Mouse (Mus musculus): ENCODE results near the gene Csnk1e. TPM values are rescaled to one million over a fixed set of nuclear protein-coding genes. Genes with fewer than 3 reads are reported as not detected.

The Csnk1e gene
- total and polyA plus RNA-seq, 3 experiments: 10.4 to 46.7 (median 16.8) TPM

GRCm38 (mm10) chr15:79374760-79375159, 80.6 kb downstream of the Csnk1e start:
- peaks cover under 1 to 8% of the 10 kb centered on the region in 2 experiments; a peak in 3 of 4 replicates for H3K4me1 ChIP-seq (ENCODE audit: control insufficient read depth in 1 of 2, insufficient read depth in 2 of 2)
- H3K36me3 ChIP-seq (replicated peaks in 1 of 2; ENCODE audit: control insufficient read depth in 1 of 2, insufficient read depth in 1 of 2, low read length in 1 of 2): peaks cover 67 to 93% of the 10 kb centered on the region in 2 experiments
- DNase-seq (ENCODE audit: extremely low read depth): no peak
- H3K9me3 ChIP-seq (replicated peaks; ENCODE audit: low read length): no peaks in the 10 kb centered on the region
- H3K27ac ChIP-seq (ENCODE audit: insufficient read depth, low read depth): no peak overlapping the region
- H3K9ac ChIP-seq (ENCODE audit: insufficient read depth, low read depth): no peak overlapping the region
- dilution Hi-C loops (cut with MboI; ENCODE audit: extremely low pct_ligation_motif_present, extremely low pct_unique_long_range_greater_than_20kb, low sequenced_read_pairs): no loop called here
- H3K27me3 ChIP-seq (replicated peaks): no peaks in the 10 kb centered on the region
- TF ChIP-seq UBTF (IDR thresholded peaks at IDR 0.05; ENCODE audit: low read depth, low read length): no peak
- in situ Hi-C loops (cut with MboI; ENCODE audit: low pct_ligation_motif_present, low pct_unique_long_range_greater_than_20kb, low sequenced_read_pairs): no loop called here
- H3K79me2 ChIP-seq (replicated peaks; ENCODE audit: control insufficient read depth, extremely low read depth, insufficient read depth, poor library complexity, severe bottlenecking): no peaks in the 10 kb centered on the region; the same call in 1 of the 2 replicates
- H3K4me3 ChIP-seq (replicated peaks in 1 of 3; ENCODE audit: low read depth in 2 of 3, low read length in 2 of 3, poor library complexity in 1 of 3): no peak overlapping the region
- H3K4me2 ChIP-seq (ENCODE audit: insufficient read depth, low read depth, poor library complexity, severe bottlenecking): no peak overlapping the region

DNA sequence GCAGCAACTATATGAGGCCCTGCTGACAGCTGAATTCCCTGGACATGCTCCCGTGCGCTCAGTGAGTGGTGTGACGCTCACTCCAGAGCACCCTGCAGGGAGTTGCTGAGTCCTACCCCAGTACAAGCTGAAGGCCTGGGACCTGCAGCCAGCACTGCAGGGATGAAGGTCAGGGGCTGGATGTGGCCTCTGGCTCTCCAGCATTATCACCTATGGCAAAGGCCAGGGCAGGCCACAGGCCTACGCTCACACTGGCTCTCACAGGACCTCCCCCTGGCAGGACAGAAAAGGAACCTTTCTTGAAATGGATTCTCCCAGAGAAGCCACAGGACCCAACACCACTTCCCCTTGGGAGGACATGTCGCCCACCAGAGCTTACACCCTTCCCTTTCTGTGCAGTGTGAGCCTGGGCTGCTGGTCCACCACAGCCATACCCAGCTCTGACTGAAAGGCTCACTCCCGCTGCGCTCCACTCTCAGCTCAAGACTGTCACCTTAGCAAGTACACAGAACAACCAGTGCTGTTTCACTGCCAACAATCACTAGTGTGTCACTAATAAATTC, 85.0 kb downstream of the Csnk1e start:
- H3K4me1 ChIP-seq (ENCODE audit: control insufficient read depth in 1 of 2, insufficient read depth in 2 of 2): peaks cover 0 to 6% of the 10 kb centered on the region in 2 experiments; a peak in 1 of 4 replicates
- H3K27me3 ChIP-seq (replicated peaks): no peaks in the 10 kb centered on the region
- dilution Hi-C loops (cut with MboI; ENCODE audit: extremely low pct_ligation_motif_present, extremely low pct_unique_long_range_greater_than_20kb, low sequenced_read_pairs): no loop called here
- TF ChIP-seq POLR2A (IDR thresholded peaks at IDR 0.05; ENCODE audit: low read depth, low read length): no peak
- TF ChIP-seq UBTF (IDR thresholded peaks at IDR 0.05; ENCODE audit: low read depth, low read length): no peak
- no peak for TF ChIP-seq ZMIZ1 (IDR thresholded peaks at IDR 0.05; ENCODE audit: low read depth, low read length)
- no peak for TF ChIP-seq ZC3H11A (IDR thresholded peaks at IDR 0.05; ENCODE audit: low read depth, low read length)
- TF ChIP-seq E2F4 (IDR thresholded peaks at IDR 0.05; ENCODE audit: insufficient replicate concordance, low read depth, low read length): no peak
- no peak for TF ChIP-seq RAD21 (IDR thresholded peaks at IDR 0.05; ENCODE audit: low read depth, low read length)
- H3K27ac ChIP-seq (ENCODE audit: insufficient read depth, low read depth): no peak overlapping the region
- no peak for DNase-seq (ENCODE audit: extremely low read depth)
- in situ Hi-C loops (cut with MboI; ENCODE audit: low pct_ligation_motif_present, low pct_unique_long_range_greater_than_20kb, low sequenced_read_pairs): no loop called here
- H3K9me3 ChIP-seq (replicated peaks; ENCODE audit: low read length): no peaks in the 10 kb centered on the region
- H3K4me3 ChIP-seq (replicated peaks in 1 of 3; ENCODE audit: low read depth in 2 of 3, low read length in 2 of 3, poor library complexity in 1 of 3): no peak overlapping the region
- no peak overlapping the region for H3K9ac ChIP-seq (ENCODE audit: insufficient read depth, low read depth)
- no peak overlapping the region for H3K4me2 ChIP-seq (ENCODE audit: insufficient read depth, low read depth, poor library complexity, severe bottlenecking)
- H3K79me2 ChIP-seq (replicated peaks; ENCODE audit: control insufficient read depth, extremely low read depth, insufficient read depth, poor library complexity, severe bottlenecking): no peaks in the 10 kb centered on the region
- H3K36me3 ChIP-seq (replicated peaks in 1 of 2; ENCODE audit: control insufficient read depth in 1 of 2, insufficient read depth in 1 of 2, low read length in 1 of 2): peaks cover 63 to 98% of the 10 kb centered on the region in 2 experiments

DNA sequence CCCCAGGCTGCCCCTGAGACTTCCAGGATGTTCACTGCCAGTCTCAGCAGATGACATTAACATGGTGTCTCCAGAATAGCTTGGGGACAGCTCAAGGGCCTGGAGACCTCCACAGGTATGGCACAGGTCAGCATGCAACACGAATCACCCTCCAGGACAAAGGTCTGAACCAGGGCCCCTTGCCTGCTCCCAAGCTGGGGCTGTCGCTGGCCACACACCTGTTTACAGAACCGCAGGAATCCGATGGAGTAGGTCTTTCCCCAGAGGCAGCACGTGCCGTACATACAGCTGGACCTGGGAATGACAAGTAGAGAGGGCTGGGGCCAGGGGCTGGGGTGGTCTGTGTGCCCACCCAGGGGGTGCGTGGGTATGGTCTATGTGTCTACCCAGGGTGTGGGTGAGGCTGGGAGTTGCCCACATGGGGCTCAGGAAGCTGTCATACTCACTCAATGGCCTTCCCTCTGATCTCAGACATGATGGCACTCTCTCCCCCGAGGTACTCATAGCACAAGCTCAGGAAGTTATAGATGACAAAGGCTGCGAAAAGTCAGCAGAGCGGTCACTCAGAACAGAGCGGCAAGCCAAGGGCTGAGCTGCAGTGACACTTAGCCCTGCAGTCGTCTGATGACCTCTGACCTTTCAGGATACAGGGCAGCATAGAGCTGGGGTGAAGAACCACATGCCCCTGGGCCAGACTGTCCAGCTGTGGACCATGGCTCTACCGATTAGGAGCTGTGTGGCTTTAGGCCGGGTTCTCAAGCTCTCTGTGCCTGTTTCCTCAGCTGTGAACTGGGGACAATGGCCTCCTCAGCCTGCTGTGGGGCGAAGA, 85.7 kb downstream of the Csnk1e start:
- DNase-seq (ENCODE audit: extremely low read depth): no peak
- TF ChIP-seq CHD1 (IDR thresholded peaks at IDR 0.05; ENCODE audit: low read depth, low read length) (no peak), USF2 (conservative IDR thresholded peaks at IDR 0.05; ENCODE audit: low read depth, low read length) (no peak), ELF1 (IDR thresholded peaks at IDR 0.05; ENCODE audit: low read depth, low read length) (no peak), CTCF (conservative IDR thresholded peaks at IDR 0.05 in 1 of 2, IDR thresholded peaks at IDR 0.05 in 1 of 2; ENCODE audit: low read depth in 2 of 2, low read length in 2 of 2) (no peak), HCFC1 (IDR thresholded peaks at IDR 0.05; ENCODE audit: low read depth, low read length) (no peak), ZMIZ1 (IDR thresholded peaks at IDR 0.05; ENCODE audit: low read depth, low read length) (no peak), CHD2 (IDR thresholded peaks at IDR 0.05; ENCODE audit: low read length) (no peak), EP300 (IDR thresholded peaks at IDR 0.05; ENCODE audit: low read length) (no peak), MXI1 (IDR thresholded peaks at IDR 0.05; ENCODE audit: low read depth, low read length) (no peak), MAFK (IDR thresholded peaks at IDR 0.05; ENCODE audit: insufficient replicate concordance, low read length) (no peak), BHLHE40 (IDR thresholded peaks at IDR 0.05; ENCODE audit: low read depth, low read length) (no peak), RAD21 (IDR thresholded peaks at IDR 0.05; ENCODE audit: low read depth, low read length) (no peak), JUN (IDR thresholded peaks at IDR 0.05; ENCODE audit: insufficient read depth, low read depth, low read length) (no peak), POLR2AphosphoS2 (IDR thresholded peaks at IDR 0.05; ENCODE audit: low read depth, low read length) (no peak)
- dilution Hi-C loops (cut with MboI; ENCODE audit: extremely low pct_ligation_motif_present, extremely low pct_unique_long_range_greater_than_20kb, low sequenced_read_pairs): no loop called here

More for the DNA sequence above, 85.7 kb downstream of the Csnk1e start:
- peaks cover 0 to 6% of the 10 kb centered on the region in 2 experiments; a peak in 1 of 4 replicates for H3K4me1 ChIP-seq (ENCODE audit: control insufficient read depth in 1 of 2, insufficient read depth in 2 of 2)
- in situ Hi-C loops (cut with MboI; ENCODE audit: low pct_ligation_motif_present, low pct_unique_long_range_greater_than_20kb, low sequenced_read_pairs): no loop called here
- H3K36me3 ChIP-seq (replicated peaks in 1 of 2; ENCODE audit: control insufficient read depth in 1 of 2, insufficient read depth in 1 of 2, low read length in 1 of 2): peaks cover 62 to 98% of the 10 kb centered on the region in 2 experiments
- H3K79me2 ChIP-seq (replicated peaks; ENCODE audit: control insufficient read depth, extremely low read depth, insufficient read depth, poor library complexity, severe bottlenecking): no peaks in the 10 kb centered on the region
- no peak overlapping the region for H3K4me2 ChIP-seq (ENCODE audit: insufficient read depth, low read depth, poor library complexity, severe bottlenecking)
- H3K4me3 ChIP-seq (replicated peaks in 1 of 3; ENCODE audit: low read depth in 2 of 3, low read length in 2 of 3, poor library complexity in 1 of 3): no peak overlapping the region
- no peak overlapping the region for H3K27ac ChIP-seq (ENCODE audit: insufficient read depth, low read depth)
- H3K27me3 ChIP-seq (replicated peaks): no peaks in the 10 kb centered on the region
- no peaks in the 10 kb centered on the region for H3K9me3 ChIP-seq (replicated peaks; ENCODE audit: low read length)
- no peak overlapping the region for H3K9ac ChIP-seq (ENCODE audit: insufficient read depth, low read depth)
